Mouse (Mus musculus): ENCODE measurements around the gene Tex44.

DNA sequence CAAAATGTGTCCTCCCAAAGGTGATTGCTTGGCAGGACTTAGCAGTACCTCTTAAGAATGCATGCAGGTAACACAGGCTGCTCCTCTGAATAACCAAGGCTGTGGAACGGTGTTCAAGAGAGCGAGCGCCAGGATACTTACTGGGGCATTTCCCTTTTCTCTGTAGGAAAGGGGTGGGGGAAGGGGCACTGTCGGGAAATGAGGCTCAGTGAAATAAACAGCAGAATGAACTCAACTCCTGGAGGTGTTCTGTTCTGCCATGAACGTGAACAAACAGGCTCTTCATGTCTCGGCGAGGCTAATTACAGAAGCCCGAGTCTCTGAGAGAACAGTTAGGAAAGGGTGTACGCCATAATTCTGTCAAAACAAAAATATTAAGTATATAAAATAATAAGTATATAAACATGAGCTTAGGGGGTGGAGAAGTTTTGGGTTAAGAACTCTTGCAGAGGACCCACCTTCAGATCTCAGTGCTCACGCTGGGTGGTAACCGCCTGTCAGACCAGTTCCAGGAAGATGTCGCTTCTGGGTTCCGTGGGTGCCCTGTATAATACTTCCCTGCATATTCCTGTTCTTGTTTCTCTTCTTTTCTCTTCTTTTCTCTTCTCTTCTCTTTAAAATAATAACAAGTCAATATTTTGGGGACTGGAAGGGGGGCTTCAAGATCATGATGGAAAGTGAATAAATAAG, 30.9 kb downstream of the Tex44 start:
- TF ChIP-seq POLR2A (IDR thresholded peaks at IDR 0.05; ENCODE audit: borderline replicate concordance, low read depth, low read length) = no peak
- no peak for TF ChIP-seq CTCF (IDR thresholded peaks at IDR 0.05; ENCODE audit: low read depth, low read length)
